Mouse (Mus musculus): ENCODE measurements around the gene Rabgap1l.

Gene Rabgap1l

GRCm38 (mm10) chr1:160787164-160787563, 5.8 kb downstream of the Rabgap1l start:
- DNase-seq, result no peak

GRCm38 (mm10) chr1:160786571-160786970, 6.4 kb downstream of the Rabgap1l start:
- no peak for DNase-seq

GRCm38 (mm10) chr1:160785681-160786225, 7.3 kb downstream of the Rabgap1l start:
- DNase-seq, result peak; percentile 41

- DNase-seq, result peak; percentile 83
Measured at GRCm38 (mm10) chr1:160784122-160784521, 8.9 kb downstream of the Rabgap1l start.

GRCm38 (mm10) chr1:160774166-160774565, 18.8 kb downstream of the Rabgap1l start:
- DNase-seq, result no peak

- DNase-seq, result no peak
Measured at GRCm38 (mm10) chr1:160765565-160765964, 27.4 kb downstream of the Rabgap1l start.

GRCm38 (mm10) chr1:160758243-160758642, 34.8 kb downstream of the Rabgap1l start:
- DNase-seq, result peak; percentile 63

GRCm38 (mm10) chr1:160755359-160755758, 37.7 kb downstream of the Rabgap1l start:
- DNase-seq, result no peak

- DNase-seq, result no peak
Measured at GRCm38 (mm10) chr1:160750629-160751028, 42.4 kb downstream of the Rabgap1l start.

GRCm38 (mm10) chr1:160746786-160747185, 46.2 kb downstream of the Rabgap1l start:
- peak; percentile 20 for DNase-seq

- no peak for DNase-seq
Measured at GRCm38 (mm10) chr1:160745238-160745930, 47.6 kb downstream of the Rabgap1l start.

GRCm38 (mm10) chr1:160744009-160744408, 49.0 kb downstream of the Rabgap1l start:
- DNase-seq, result no peak

GRCm38 (mm10) chr1:160743229-160743628, 49.8 kb downstream of the Rabgap1l start:
- DNase-seq, result peak; percentile 73

GRCm38 (mm10) chr1:160740650-160741049, 52.4 kb downstream of the Rabgap1l start:
- no peak for DNase-seq

GRCm38 (mm10) chr1:160734743-160735142, 58.3 kb downstream of the Rabgap1l start:
- no peak for DNase-seq

GRCm38 (mm10) chr1:160729944-160730343, 63.1 kb downstream of the Rabgap1l start:
- no peak for DNase-seq

- DNase-seq, result peak; percentile 16
Measured at GRCm38 (mm10) chr1:160717742-160718141, 75.3 kb downstream of the Rabgap1l start.

GRCm38 (mm10) chr1:160714685-160715084, 78.3 kb downstream of the Rabgap1l start:
- no peak for DNase-seq

- DNase-seq, result no peak
Measured at GRCm38 (mm10) chr1:160713887-160714286, 79.1 kb downstream of the Rabgap1l start.

- DNase-seq, result no peak
Measured at GRCm38 (mm10) chr1:160713383-160713782, 79.6 kb downstream of the Rabgap1l start.

- no peak for DNase-seq
Measured at GRCm38 (mm10) chr1:160710539-160710938, 82.5 kb downstream of the Rabgap1l start.

GRCm38 (mm10) chr1:160704596-160704995, 88.4 kb downstream of the Rabgap1l start:
- DNase-seq, result no peak

GRCm38 (mm10) chr1:160703813-160704212, 89.2 kb downstream of the Rabgap1l start:
- no peak for DNase-seq

- peak; percentile 94 for DNase-seq
Measured at GRCm38 (mm10) chr1:160693094-160693447, 99.9 kb downstream of the Rabgap1l start.
